Mouse (Mus musculus): ENCODE data around the gene Prrt3.

- no peak for TF ChIP-seq CTCF (IDR thresholded peaks at IDR 0.05; ENCODE audit: extremely low read depth, insufficient read depth, low read length)
- no peak for TF ChIP-seq POLR2A (IDR thresholded peaks at IDR 0.05; ENCODE audit: extremely low read depth, insufficient read depth, low read length)
These were observed 15.8 kb upstream of the Prrt3 start for GRCm38 (mm10) chr6:113517434-113518080.
